Mouse (Mus musculus): ENCODE measurements around the gene Gga3.

- TF ChIP-seq CTCF (IDR thresholded peaks at IDR 0.05; ENCODE audit: extremely low read depth, insufficient read depth, insufficient read length, insufficient replicate concordance) (no peak), POLR2A (IDR thresholded peaks at IDR 0.05; ENCODE audit: low read depth, low read length) (no peak)
Observed at GRCm38 (mm10) chr11:115579080-115579479, 24.8 kb downstream of the Gga3 start.
